Mouse (Mus musculus) kidney, adult 2 months (tissue): ENCODE measurements around the gene Ring1.

Experiments used
- CTCF ChIP-seq: fragments of 200-500 bp; conservative IDR thresholded peaks from 2 replicates; pipeline ENCODE4 v1.5.1; 2011; ENCODE audit warnings: low read depth, mild to moderate bottlenecking, control low read depth, low read length, moderate library complexity, mixed read lengths; ENCODE audit not compliant: insufficient read depth, insufficient read length
- POLR2A ChIP-seq: fragments of 200-500 bp; IDR thresholded peaks from one replicate; pipeline ENCODE4 v1.6.1; 2011; ENCODE audit warnings: low read depth, low read length, control low read depth

- TF ChIP-seq POLR2A (no peak), CTCF (no peak)
Measured at GRCm38 (mm10) chr17:33994959-33995358, 29.5 kb downstream of the Ring1 start.
